Mouse (Mus musculus) mature B cell (primary cell): ENCODE data around the gene Gprc5a.

ENCODE experiments used
- in situ Hi-C: fragments of 300-500 bp; cut with MboI; formaldehyde crosslinking; loops from 2 replicates; pipeline ENCODE4 v1.14.3; 2019

Gprc5a gene

GRCm38 (mm10) chr6:135065236-135065957, at the start of gene Gprc5a:
Gene Gprc5a (plus strand): TSS chr6:135065651.
- in situ Hi-C loops: no loop called here

- in situ Hi-C loops: no loop called here
Measured at GRCm38 (mm10) chr6:135017211-135017610, 48.2 kb upstream of the Gprc5a start.

- in situ Hi-C loops: no loop called here
Measured at GRCm38 (mm10) chr6:135019564-135019963, 45.9 kb upstream of the Gprc5a start.

- in situ Hi-C loops: no loop called here
Measured at GRCm38 (mm10) chr6:135021633-135022032, 43.8 kb upstream of the Gprc5a start.

- in situ Hi-C loops: no loop called here
Measured at GRCm38 (mm10) chr6:135023379-135023778, 42.1 kb upstream of the Gprc5a start.

GRCm38 (mm10) chr6:135024781-135025420, 40.5 kb upstream of the Gprc5a start:
- in situ Hi-C loops: no loop called here

- in situ Hi-C loops: no loop called here
Measured at GRCm38 (mm10) chr6:135026232-135026631, 39.2 kb upstream of the Gprc5a start.

GRCm38 (mm10) chr6:135026755-135027154, 38.7 kb upstream of the Gprc5a start:
- in situ Hi-C loops: no loop called here

- in situ Hi-C loops: no loop called here
Measured at GRCm38 (mm10) chr6:135029246-135029645, 36.2 kb upstream of the Gprc5a start.

- in situ Hi-C loops: no loop called here
Measured at GRCm38 (mm10) chr6:135038674-135039073, 26.8 kb upstream of the Gprc5a start.

GRCm38 (mm10) chr6:135040275-135040871, 25.1 kb upstream of the Gprc5a start:
- in situ Hi-C loops: no loop called here

GRCm38 (mm10) chr6:135041930-135042329, 23.5 kb upstream of the Gprc5a start:
- in situ Hi-C loops: no loop called here

GRCm38 (mm10) chr6:135047276-135047675, 18.2 kb upstream of the Gprc5a start:
- in situ Hi-C loops: no loop called here

GRCm38 (mm10) chr6:135048509-135048908, 16.9 kb upstream of the Gprc5a start:
- in situ Hi-C loops: no loop called here

- in situ Hi-C loops: no loop called here
Measured at GRCm38 (mm10) chr6:135048956-135049355, 16.5 kb upstream of the Gprc5a start.

GRCm38 (mm10) chr6:135053789-135054188, 11.7 kb upstream of the Gprc5a start:
- in situ Hi-C loops: no loop called here

- in situ Hi-C loops: no loop called here
Measured at GRCm38 (mm10) chr6:135055882-135056281, 9.6 kb upstream of the Gprc5a start.

- in situ Hi-C loops: no loop called here
Measured at GRCm38 (mm10) chr6:135060728-135061127, 4.7 kb upstream of the Gprc5a start.

- in situ Hi-C loops: no loop called here
Measured at GRCm38 (mm10) chr6:135064621-135065020, 830 bp upstream of the Gprc5a start.

- in situ Hi-C loops: no loop called here
Measured at GRCm38 (mm10) chr6:135066795-135067445, 1.5 kb downstream of the Gprc5a start.

GRCm38 (mm10) chr6:135068221-135068620, 2.8 kb downstream of the Gprc5a start:
- in situ Hi-C loops: no loop called here

- in situ Hi-C loops: no loop called here
Measured at GRCm38 (mm10) chr6:135069856-135070255, 4.4 kb downstream of the Gprc5a start.

- in situ Hi-C loops: no loop called here
Measured at GRCm38 (mm10) chr6:135070347-135070746, 4.9 kb downstream of the Gprc5a start.
